Mouse (Mus musculus): Measurements from ENCODE around the gene Ralgps1. TPM values are rescaled to one million over a fixed set of nuclear protein-coding genes. Genes with fewer than 3 reads are reported as not detected.
"Not testable (repeated sequence)": the region's sequence is repeated elsewhere in the genome, so short reads cannot be mapped to it uniquely, and the experiment has no call there.

The Ralgps1 gene
- polyA plus RNA-seq, 1 experiment, result 4.6 TPM

- Histone ChIP-seq H3K4me1 (ENCODE audit: control insufficient read depth, insufficient read depth, low read length) (no peaks in the 10 kb centered on the region), H3K4me3 (replicated peaks; ENCODE audit: control insufficient read depth, low read depth, low read length) (no peak overlapping the region), H3K27ac (ENCODE audit: control insufficient read depth, insufficient read depth, low read depth, low read length, poor library complexity) (no peak overlapping the region)
- no peak for TF ChIP-seq CTCF (IDR thresholded peaks at IDR 0.05; ENCODE audit: control insufficient read depth, insufficient read depth, low read length)
- TF ChIP-seq POLR2A (IDR thresholded peaks at IDR 0.05; ENCODE audit: borderline replicate concordance, control insufficient read depth, low read depth, low read length), result no peak
- whole genome bisulfite sequencing, result 82% methylated on average over 8 of the region's 8 CpGs
Observed at GRCm38 (mm10) chr2:33323799-33324595, 47.3 kb downstream of the Ralgps1 start.

GRCm38 (mm10) chr2:33323043-33323625, 48.2 kb downstream of the Ralgps1 start:
- WGBS, result 90% methylated on average over 9 of the region's 9 CpGs
- not testable (repeated sequence) for H3K4me3 ChIP-seq (replicated peaks; ENCODE audit: control insufficient read depth, low read depth, low read length); H3K4me1 ChIP-seq (ENCODE audit: control insufficient read depth, insufficient read depth, low read length)

GRCm38 (mm10) chr2:33321641-33322040, 49.6 kb downstream of the Ralgps1 start:
- Histone ChIP-seq H3K4me1 (ENCODE audit: control insufficient read depth, insufficient read depth, low read length) (no peaks in the 10 kb centered on the region), H3K27ac (ENCODE audit: control insufficient read depth, insufficient read depth, low read depth, low read length, poor library complexity) (no peak overlapping the region), H3K4me3 (replicated peaks; ENCODE audit: control insufficient read depth, low read depth, low read length) (no peak overlapping the region)
- TF ChIP-seq POLR2A (IDR thresholded peaks at IDR 0.05; ENCODE audit: borderline replicate concordance, control insufficient read depth, low read depth, low read length) (no peak), CTCF (IDR thresholded peaks at IDR 0.05; ENCODE audit: control insufficient read depth, insufficient read depth, low read length) (no peak)
- 75% methylated on average over 2 of the region's 2 CpGs for WGBS

More at GRCm38 (mm10) chr2:33323043-33323625, 48.2 kb downstream of the Ralgps1 start:
- H3K27ac ChIP-seq (ENCODE audit: control insufficient read depth, insufficient read depth, low read depth, low read length, poor library complexity), result not testable (repeated sequence)

GRCm38 (mm10) chr2:33321031-33321430, 50.3 kb downstream of the Ralgps1 start:
- WGBS, result 76% methylated on average over 2 of the region's 2 CpGs
- TF ChIP-seq POLR2A (IDR thresholded peaks at IDR 0.05; ENCODE audit: borderline replicate concordance, control insufficient read depth, low read depth, low read length), result no peak
- Histone ChIP-seq H3K27ac (ENCODE audit: control insufficient read depth, insufficient read depth, low read depth, low read length, poor library complexity) (no peak overlapping the region), H3K4me3 (replicated peaks; ENCODE audit: control insufficient read depth, low read depth, low read length) (no peak overlapping the region), H3K4me1 (ENCODE audit: control insufficient read depth, insufficient read depth, low read length) (no peaks in the 10 kb centered on the region)

GRCm38 (mm10) chr2:33320568-33320967, 50.7 kb downstream of the Ralgps1 start:
- no peak for TF ChIP-seq CTCF (IDR thresholded peaks at IDR 0.05; ENCODE audit: control insufficient read depth, insufficient read depth, low read length)
- TF ChIP-seq POLR2A (IDR thresholded peaks at IDR 0.05; ENCODE audit: borderline replicate concordance, control insufficient read depth, low read depth, low read length), result no peak
- no peak overlapping the region for H3K27ac ChIP-seq (ENCODE audit: control insufficient read depth, insufficient read depth, low read depth, low read length, poor library complexity)
- 80% methylated on average over 3 of the region's 3 CpGs for WGBS
- no peak overlapping the region for H3K4me3 ChIP-seq (replicated peaks; ENCODE audit: control insufficient read depth, low read depth, low read length)
- no peaks in the 10 kb centered on the region for H3K4me1 ChIP-seq (ENCODE audit: control insufficient read depth, insufficient read depth, low read length)

GRCm38 (mm10) chr2:33319934-33320333, 51.4 kb downstream of the Ralgps1 start:
- H3K4me1 ChIP-seq (ENCODE audit: control insufficient read depth, insufficient read depth, low read length), result no peaks in the 10 kb centered on the region
- no peak overlapping the region for H3K4me3 ChIP-seq (replicated peaks; ENCODE audit: control insufficient read depth, low read depth, low read length)
- 88% methylated on average over 1 of the region's 1 CpGs for WGBS
- H3K27ac ChIP-seq (ENCODE audit: control insufficient read depth, insufficient read depth, low read depth, low read length, poor library complexity), result no peak overlapping the region
- no peak for TF ChIP-seq POLR2A (IDR thresholded peaks at IDR 0.05; ENCODE audit: borderline replicate concordance, control insufficient read depth, low read depth, low read length)
- TF ChIP-seq CTCF (IDR thresholded peaks at IDR 0.05; ENCODE audit: control insufficient read depth, insufficient read depth, low read length), result no peak

GRCm38 (mm10) chr2:33319455-33319854, 51.8 kb downstream of the Ralgps1 start:
- 88% methylated on average over 5 of the region's 5 CpGs for WGBS
- no peak overlapping the region for H3K4me3 ChIP-seq (replicated peaks; ENCODE audit: control insufficient read depth, low read depth, low read length)
- TF ChIP-seq CTCF (IDR thresholded peaks at IDR 0.05; ENCODE audit: control insufficient read depth, insufficient read depth, low read length), result no peak
- no peak for TF ChIP-seq POLR2A (IDR thresholded peaks at IDR 0.05; ENCODE audit: borderline replicate concordance, control insufficient read depth, low read depth, low read length)

GRCm38 (mm10) chr2:33318491-33318964, 52.8 kb downstream of the Ralgps1 start:
- H3K27ac ChIP-seq (ENCODE audit: control insufficient read depth, insufficient read depth, low read depth, low read length, poor library complexity), result no peak overlapping the region
- TF ChIP-seq POLR2A (IDR thresholded peaks at IDR 0.05; ENCODE audit: borderline replicate concordance, control insufficient read depth, low read depth, low read length) (no peak), CTCF (IDR thresholded peaks at IDR 0.05; ENCODE audit: control insufficient read depth, insufficient read depth, low read length) (no peak)
- no peaks in the 10 kb centered on the region for H3K4me1 ChIP-seq (ENCODE audit: control insufficient read depth, insufficient read depth, low read length)
- H3K4me3 ChIP-seq (replicated peaks; ENCODE audit: control insufficient read depth, low read depth, low read length), result no peak overlapping the region
- 63% methylated on average over 8 of the region's 8 CpGs for WGBS

More at GRCm38 (mm10) chr2:33319455-33319854, 51.8 kb downstream of the Ralgps1 start:
- no peak overlapping the region for H3K27ac ChIP-seq (ENCODE audit: control insufficient read depth, insufficient read depth, low read depth, low read length, poor library complexity)
- H3K4me1 ChIP-seq (ENCODE audit: control insufficient read depth, insufficient read depth, low read length), result no peaks in the 10 kb centered on the region
